Mouse (Mus musculus) E14TG2a.4 (cell line): ENCODE results near the gene Gm10663.

Source experiments
- H3K27me3 ChIP-seq: 2 replicates; pipeline ENCODE4 v1.6.1; 2014; ENCODE audit warnings: low read length, control low read depth; ENCODE audit not compliant: insufficient read depth
- H3K36me3 ChIP-seq: 2 replicates; pipeline ENCODE4 v1.6.1; 2014; ENCODE audit warnings: low read length, control low read depth; ENCODE audit not compliant: insufficient read depth
- H3K4me1 ChIP-seq: replicated peaks from 2 replicates; pipeline ENCODE4 v1.6.1; 2014; ENCODE audit warnings: low read depth, low read length, control low read depth
- H3K4me3 ChIP-seq: replicated peaks from 2 replicates; pipeline ENCODE4 v1.5.1; 2014; ENCODE audit warnings: mild to moderate bottlenecking, low read length
- H3K9me3 ChIP-seq: 2 replicates; pipeline ENCODE4 v1.6.1; 2014; ENCODE audit warnings: low read length, control low read depth
- CTCF ChIP-seq: conservative IDR thresholded peaks from 2 replicates; pipeline ENCODE4 v1.5.1; 2014; ENCODE audit warnings: low read length
- NANOG ChIP-seq: IDR thresholded peaks from 2 replicates; pipeline ENCODE4 v1.6.1; 2014; ENCODE audit warnings: borderline replicate concordance, low read length, mixed read lengths
- POU5F1 ChIP-seq: IDR thresholded peaks from 2 replicates; pipeline ENCODE4 v1.6.1; 2014; ENCODE audit warnings: low read length, borderline replicate concordance

The Gm10663 gene

GRCm38 (mm10) chr8:65097760-65098415 lies 23.1 kb downstream of the Gm10663 start:
- Histone ChIP-seq H3K36me3 (no peaks in the 10 kb centered on the region), H3K9me3 (no peaks in the 10 kb centered on the region), H3K4me1 (peaks cover 8% of the 10 kb centered on the region; the same call in 1 of the 2 replicates), H3K4me3 (no peak overlapping the region), H3K27me3 (no peaks in the 10 kb centered on the region)
- TF ChIP-seq NANOG (no peak), CTCF (no peak), POU5F1 (no peak)

- Histone ChIP-seq H3K36me3 (no peaks in the 10 kb centered on the region), H3K27me3 (no peaks in the 10 kb centered on the region), H3K9me3 (no peaks in the 10 kb centered on the region), H3K4me1 (no peaks in the 10 kb centered on the region), H3K4me3 (no peak overlapping the region)
- TF ChIP-seq POU5F1 (no peak), NANOG (no peak), CTCF (no peak)
These were observed 24.9 kb downstream of the Gm10663 start for GRCm38 (mm10) chr8:65099735-65100134.

- H3K4me1 ChIP-seq: no peaks in the 10 kb centered on the region
- TF ChIP-seq CTCF: no peak
- no peak for TF ChIP-seq NANOG
- no peak for TF ChIP-seq POU5F1
- no peak overlapping the region for H3K4me3 ChIP-seq
- H3K27me3 ChIP-seq: no peaks in the 10 kb centered on the region
- no peaks in the 10 kb centered on the region for H3K9me3 ChIP-seq
- H3K36me3 ChIP-seq: no peaks in the 10 kb centered on the region
These were observed 28.8 kb downstream of the Gm10663 start for GRCm38 (mm10) chr8:65103632-65104031.

GRCm38 (mm10) chr8:65104041-65104440 lies 29.2 kb downstream of the Gm10663 start:
- Histone ChIP-seq H3K36me3 (no peaks in the 10 kb centered on the region), H3K27me3 (no peaks in the 10 kb centered on the region), H3K4me1 (no peaks in the 10 kb centered on the region), H3K4me3 (no peak overlapping the region), H3K9me3 (no peaks in the 10 kb centered on the region)
- TF ChIP-seq CTCF (no peak), POU5F1 (no peak), NANOG (no peak)

GRCm38 (mm10) chr8:65107936-65108718 lies 33.3 kb downstream of the Gm10663 start:
- Histone ChIP-seq H3K36me3 (no peaks in the 10 kb centered on the region), H3K4me3 (no peak overlapping the region)
- no peak for TF ChIP-seq NANOG
- no peak for TF ChIP-seq CTCF
- TF ChIP-seq POU5F1: no peak

GRCm38 (mm10) chr8:65108936-65109335 lies 34.1 kb downstream of the Gm10663 start:
- no peaks in the 10 kb centered on the region for H3K27me3 ChIP-seq

More at GRCm38 (mm10) chr8:65107936-65108718, 33.3 kb downstream of the Gm10663 start:
- H3K4me1 ChIP-seq: 0 out of 2 replicates have a peak, but pooled peaks cover 3% of the 10 kb centered on the region
- H3K9me3 ChIP-seq: no peaks in the 10 kb centered on the region
- no peaks in the 10 kb centered on the region for H3K27me3 ChIP-seq

GRCm38 (mm10) chr8:65110285-65110691 lies 35.5 kb downstream of the Gm10663 start:
- Histone ChIP-seq H3K27me3 (no peaks in the 10 kb centered on the region), H3K4me1 (0 out of 2 replicates have a peak, but pooled peaks cover 3% of the 10 kb centered on the region)

More at GRCm38 (mm10) chr8:65108936-65109335, 34.1 kb downstream of the Gm10663 start:
- TF ChIP-seq NANOG: no peak
- TF ChIP-seq CTCF: no peak
- no peak for TF ChIP-seq POU5F1
- Histone ChIP-seq H3K36me3 (no peaks in the 10 kb centered on the region), H3K4me1 (0 out of 2 replicates have a peak, but pooled peaks cover 3% of the 10 kb centered on the region), H3K4me3 (no peak overlapping the region), H3K9me3 (no peaks in the 10 kb centered on the region)

GRCm38 (mm10) chr8:65112092-65112491 lies 37.3 kb downstream of the Gm10663 start:
- Histone ChIP-seq H3K27me3 (no peaks in the 10 kb centered on the region), H3K4me3 (no peak overlapping the region), H3K9me3 (no peaks in the 10 kb centered on the region), H3K4me1 (0 out of 2 replicates have a peak, but pooled peaks cover 3% of the 10 kb centered on the region), H3K36me3 (no peaks in the 10 kb centered on the region)
- TF ChIP-seq NANOG: no peak
- TF ChIP-seq POU5F1: no peak
- TF ChIP-seq CTCF: no peak

More at GRCm38 (mm10) chr8:65110285-65110691, 35.5 kb downstream of the Gm10663 start:
- peak; percentile 89 for TF ChIP-seq CTCF
- no peak for TF ChIP-seq POU5F1
- TF ChIP-seq NANOG: no peak
- H3K4me3 ChIP-seq: no peak overlapping the region
- no peaks in the 10 kb centered on the region for H3K9me3 ChIP-seq
- H3K36me3 ChIP-seq: no peaks in the 10 kb centered on the region
